Mouse (Mus musculus) lung, embryonic 14.5 days (tissue): Measurements from ENCODE around the gene Bhlha9. TPM values are rescaled to one million over a fixed set of nuclear protein-coding genes. Genes with fewer than 3 reads are reported as not detected.

Experiments
- ATAC-seq: fragments of 200-750 bp; cut with Nextera tagmentation; 2 replicates; pipeline ENCODE4 v1.8.0; 2017; ENCODE audit warnings: mild to moderate bottlenecking, moderate TSS enrichment, moderate library complexity; ENCODE audit not compliant: insufficient read depth
- DNase-seq: peaks from one replicate; pipeline ENCODE4 v3.0.0-alpha.2; 2015
- H3K27ac ChIP-seq: fragments of 300-500 bp; sonication (generic); 2 replicates; pipeline ENCODE4 v1.5.1; 2014; ENCODE audit warnings: low read depth, mild to moderate bottlenecking, moderate library complexity
- H3K27me3 ChIP-seq: fragments of 300-500 bp; sonication (generic); 2 replicates; pipeline ENCODE4 v1.6.1; 2014; ENCODE audit warnings: low read length, control low read depth; ENCODE audit not compliant: insufficient read depth
- H3K36me3 ChIP-seq: fragments of 300-500 bp; sonication (generic); 2 replicates; pipeline ENCODE4 v1.6.1; 2014; ENCODE audit warnings: control low read depth; ENCODE audit not compliant: insufficient read depth
- H3K4me1 ChIP-seq: fragments of 300-500 bp; sonication (generic); 2 replicates; pipeline ENCODE4 v1.6.1; 2014; ENCODE audit warnings: antibody characterized with exemption, control low read depth; ENCODE audit not compliant: insufficient read depth
- H3K4me2 ChIP-seq: fragments of 300-500 bp; sonication (generic); 2 replicates; pipeline ENCODE4 v1.6.1; 2014; ENCODE audit warnings: mild to moderate bottlenecking
- H3K4me3 ChIP-seq: fragments of 300-500 bp; sonication (generic); 2 replicates; pipeline ENCODE4 v1.5.1; 2014; ENCODE audit warnings: low read depth, low read length
- H3K9ac ChIP-seq: fragments of 300-500 bp; sonication (generic); 2 replicates; pipeline ENCODE4 v1.6.1; 2014
- H3K9me3 ChIP-seq: fragments of 300-500 bp; sonication (generic); 2 replicates; pipeline ENCODE4 v1.6.1; 2016; ENCODE audit warnings: low read depth, low read length, control low read depth
- CTCF ChIP-seq: IDR thresholded peaks from 2 replicates; pipeline ENCODE4 v1.5.1; 2016; ENCODE audit warnings: antibody characterized with exemption, low read depth
- WGBS: fragments of 180-500 bp; shearing (Covaris S2); extraction: QIAGEN DNeasy Blood & Tissue Kit; methylation state at CpG from one replicate; pipeline ENCODE4 v1.1.7; 2014; 5-methylcytosine and 5-hydroxymethylcytosine counted together
- polyA plus RNA-seq: library from polyadenylated mRNA; unstranded; fragments of >200 nt; fragmentation: Nextera tagmentation; extraction: Ambion mirVana; gene quantifications from 2 replicates; pipeline ENCODE4 v1.2.1, GENCODE M21; 2014

Gene Bhlha9
- polyA plus RNA-seq, 1 experiment from 2014 or later, result not detected

DNA sequence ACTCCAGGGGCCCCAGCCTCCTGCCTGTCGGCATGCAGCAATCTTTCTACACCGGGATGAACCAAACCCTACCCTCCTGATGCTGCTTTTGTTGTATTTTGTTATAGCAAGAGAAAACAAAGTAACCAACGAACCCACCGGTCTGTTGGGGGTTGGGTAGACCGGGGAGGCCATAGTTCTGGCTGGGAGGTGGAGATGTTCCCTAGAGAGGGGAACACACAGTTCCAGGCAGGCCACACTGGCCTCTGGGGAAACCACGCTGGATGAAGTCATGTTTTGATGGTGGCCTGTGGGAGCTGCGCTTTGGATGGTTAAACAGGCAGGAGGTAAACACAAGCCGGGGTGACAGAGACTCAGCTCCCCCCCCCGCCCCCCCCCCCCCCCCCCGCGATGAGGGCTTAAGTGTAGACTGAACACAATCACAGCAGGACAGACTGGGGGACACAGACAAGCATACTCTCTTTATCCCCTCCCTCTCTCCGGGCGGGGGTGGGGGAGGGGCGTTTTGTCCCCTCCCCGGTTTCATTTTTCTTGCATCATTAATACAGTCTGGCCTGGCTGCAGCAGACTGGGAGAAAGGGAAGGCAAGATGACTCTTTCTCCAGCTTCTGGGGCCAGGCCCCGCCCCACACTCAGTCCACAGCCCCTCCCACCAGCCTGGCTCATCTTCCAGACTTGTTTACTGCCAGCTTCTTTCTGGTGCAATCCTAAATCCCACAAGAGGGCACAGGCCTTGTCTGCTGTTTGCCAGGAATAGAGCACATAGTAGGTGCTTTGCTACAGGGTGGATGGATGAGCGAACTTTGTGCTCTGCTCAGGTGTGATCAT lies 37.6 kb downstream of the Bhlha9 start:
- Histone ChIP-seq H3K27me3 (no peaks in the 10 kb centered on the region), H3K9me3 (no peaks in the 10 kb centered on the region), H3K4me1 (no peaks in the 10 kb centered on the region), H3K4me2 (peak overlapping the region; percentile 36), H3K4me3 (no peak overlapping the region), H3K9ac (0 out of 2 replicates have a peak overlapping the region, but pooled peaks have one; percentile 29), H3K36me3 (no peaks in the 10 kb centered on the region), H3K27ac (no peak overlapping the region)
- WGBS, result 21% methylated on average over 14 of the region's 17 CpGs
- TF ChIP-seq CTCF, result no peak
- peak; percentile 78 for DNase-seq
- peak; percentile 84 for ATAC-seq

DNA sequence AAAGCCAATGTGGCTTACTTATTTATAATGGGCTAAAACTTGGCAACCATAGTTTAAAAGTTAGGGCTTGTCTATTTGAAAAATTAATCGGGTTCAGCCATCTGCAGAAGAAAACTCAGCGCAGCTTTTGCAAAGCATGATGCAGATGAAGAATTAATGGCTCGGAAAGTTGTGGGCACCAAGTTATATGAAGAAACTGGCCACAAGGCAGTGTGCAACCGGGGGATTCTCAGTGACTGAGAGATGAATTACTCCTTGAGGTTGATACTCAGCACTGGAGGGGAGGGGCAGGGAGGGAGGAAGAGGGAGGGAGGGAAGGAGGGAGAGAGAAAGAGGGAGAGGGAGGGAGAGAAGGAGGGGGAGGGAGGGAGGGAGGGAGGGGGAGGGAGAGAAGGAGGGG lies 44.7 kb downstream of the Bhlha9 start:
- no peaks in the 10 kb centered on the region for H3K27me3 ChIP-seq
- no peak for DNase-seq
- 57% methylated on average over 4 of the region's 4 CpGs for WGBS

More for the DNA sequence above, 44.7 kb downstream of the Bhlha9 start:
- Histone ChIP-seq H3K4me1 (no peaks in the 10 kb centered on the region), H3K27ac (no peak overlapping the region), H3K4me3 (no peak overlapping the region), H3K4me2 (no peak overlapping the region), H3K9me3 (no peaks in the 10 kb centered on the region), H3K36me3 (no peaks in the 10 kb centered on the region), H3K9ac (no peak overlapping the region)
- no peak for ATAC-seq
- TF ChIP-seq CTCF, result no peak

Other genes starting within 250 kb of the Bhlha9 start
- 32.9 and 39.2 TPM in 2 replicates for gene Abr, start 50.2 kb upstream of the Bhlha9 start, polyA plus RNA-seq
- 0.07 and 0.16 TPM in 2 replicates for gene Trarg1, start 7.3 kb downstream of the Bhlha9 start, polyA plus RNA-seq
- gene Gosr1, start 91.1 kb downstream of the Bhlha9 start, polyA plus RNA-seq, result 35.3 and 38.7 TPM in 2 replicates
- gene Cpd, start 174.5 kb downstream of the Bhlha9 start, polyA plus RNA-seq, result 33.4 and 37.6 TPM in 2 replicates
- 0.13 TPM in 1 of 2 replicates, not detected in the other for gene Tmigd1, start 229.7 kb downstream of the Bhlha9 start, polyA plus RNA-seq